ENCODE assay signal across 9 mouse cellular contexts in genomic region chr9:14608521-14608920, GRCm38 (mm10). TPM values are rescaled to one million over a fixed set of nuclear protein-coding genes. Genes with fewer than 3 reads are reported as not detected.
DNase-seq lines count a peak whose midpoint lies in the region; ATAC-seq lines count a peak whose summit lies in the region.
"Had no signal": no experiment of that assay in that cellular context is flagged by ENCODE, and none has a peak within 500 bp of the region (broad histone marks: within the 10 kb centered on the region; RNA-seq: fewer than 3 reads in every experiment).

No protein-coding gene starts in this region.

- 0 out of 2 replicates have a peak, but pooled peaks have one; percentile 21 for ATAC-seq in forebrain, embryonic 16.5 days
- peak; percentile 82 for ATAC-seq in heart, embryonic 15.5 days (replicated peaks; ENCODE audit: insufficient number of reproducible peaks, insufficient read depth, low FRiP score, low read depth)

- H3K27me3 ChIP-seq in forebrain, embryonic 16.5 days (replicated peaks; ENCODE audit: control insufficient read depth, insufficient read depth, low read length): no peaks in the 10 kb centered on the region
- H3K27me3 ChIP-seq in forebrain, embryonic 10.5 days (ENCODE audit: poor library complexity, severe bottlenecking): no peaks in the 10 kb centered on the region
- H3K27me3 ChIP-seq in heart, embryonic 15.5 days: no peaks in the 10 kb centered on the region

- H3K9ac ChIP-seq in forebrain, embryonic 16.5 days (replicated peaks; ENCODE audit: low read depth, low read length): no peak overlapping the region
- H3K9ac ChIP-seq in heart, embryonic 15.5 days: no peak overlapping the region

- no peak overlapping the region for H3K4me3 ChIP-seq in forebrain, embryonic 16.5 days (replicated peaks; ENCODE audit: low read length)
- no peak overlapping the region for H3K4me3 ChIP-seq in forebrain, embryonic 10.5 days
- no peak overlapping the region for H3K4me3 ChIP-seq in heart, embryonic 15.5 days

- 56% methylated on average over 5 of the region's 5 CpGs for WGBS in forebrain, embryonic 16.5 days
- WGBS in forebrain, embryonic 10.5 days: 54% methylated on average over 5 of the region's 5 CpGs
- 37% methylated on average over 5 of the region's 5 CpGs for whole genome bisulfite sequencing in heart, embryonic 15.5 days

- H3K4me1 ChIP-seq in forebrain, embryonic 16.5 days (replicated peaks; ENCODE audit: control insufficient read depth, insufficient read depth, low read length): peaks cover 41% of the 10 kb centered on the region
- H3K4me1 ChIP-seq in forebrain, embryonic 10.5 days: peaks cover 50% of the 10 kb centered on the region
- peaks cover 70% of the 10 kb centered on the region for H3K4me1 ChIP-seq in heart, embryonic 15.5 days (replicated peaks)

- no peak overlapping the region for H3K4me2 ChIP-seq in forebrain, embryonic 16.5 days (ENCODE audit: low read length)
- peak overlapping the region; percentile 24 for H3K4me2 ChIP-seq in heart, embryonic 15.5 days

- no peaks in the 10 kb centered on the region for H3K36me3 ChIP-seq in forebrain, embryonic 16.5 days (ENCODE audit: control insufficient read depth, insufficient read depth)
- peaks cover 43% of the 10 kb centered on the region for H3K36me3 ChIP-seq in forebrain, embryonic 10.5 days (replicated peaks)
- no peaks in the 10 kb centered on the region for H3K36me3 ChIP-seq in heart, embryonic 15.5 days

- DNase-seq in forebrain, embryonic 10.5 days (ENCODE audit: extremely low spot score, low spot score): no peak
- DNase-seq in adrenal gland, postnatal 10 days: peak; percentile 51
- peak; percentile 56 to 70 for DNase-seq in kidney, postnatal 4 days
- no peak for DNase-seq in thymus, postnatal 4 days
- DNase-seq in natural killer cell, adult 2 months (ENCODE audit: low spot score in 2 of 2): no peak
- DNase-seq in layer of hippocampus, postnatal 25 days (ENCODE audit: extremely low spot score in 1 of 2, low spot score in 1 of 2): no peak

- no peaks in the 10 kb centered on the region for H3K9me3 ChIP-seq in forebrain, embryonic 16.5 days (ENCODE audit: control insufficient read depth, low read length)
- H3K9me3 ChIP-seq in forebrain, embryonic 10.5 days: no peaks in the 10 kb centered on the region
- H3K9me3 ChIP-seq in heart, embryonic 15.5 days (replicated peaks): no peaks in the 10 kb centered on the region

- H3K27ac ChIP-seq in forebrain, embryonic 16.5 days (ENCODE audit: low read length): no peak overlapping the region
- H3K27ac ChIP-seq in forebrain, embryonic 10.5 days: no peak overlapping the region
- peak overlapping the region; percentile 56 for H3K27ac ChIP-seq in heart, embryonic 15.5 days
- H3K27ac ChIP-seq: macrophage had no signal

RNA-seq across cellular contexts. Expression of gene Amotl1, which starts 36.3 kb away (rescaled TPM):
- polyA plus RNA-seq in forebrain, embryonic 16.5 days (2015; fragmentation: Nextera tagmentation; extraction: Ambion mirVana): 9.9 and 10.4 TPM in 2 replicates
- 15.7 and 17.3 TPM in 2 replicates for polyA plus RNA-seq in forebrain, embryonic 10.5 days (2016; fragmentation: Nextera tagmentation; extraction: Ambion mirVana)
- total RNA-seq in adrenal gland, postnatal 10 days (2021): 10 to 100 TPM; 40.7 to 60.7 TPM
- polyA plus RNA-seq in heart, embryonic 15.5 days (2015; fragmentation: Nextera tagmentation; extraction: Ambion mirVana): 16.1 and 19.6 TPM in 2 replicates
- total RNA-seq in layer of hippocampus, postnatal 25 days (2021): 10 to 100 TPM; 14.1 to 14.9 TPM

Comparison
In these comparisons a context has a peak if more than half of its experiments do, and no peak if none do; other contexts are left out.
1. DNase-seq: peak in adrenal gland, postnatal 10 days (single experiment) and kidney, postnatal 4 days (2 of 2); none in forebrain, embryonic 10.5 days (single experiment), thymus, postnatal 4 days (single experiment), natural killer cell, adult 2 months (0 of 2) and layer of hippocampus, postnatal 25 days (0 of 2).